Mouse (Mus musculus) midbrain, postnatal 0 days (tissue): ENCODE measurements at regions not wholly inside any gene's neighbourhood (a gene's known extent, or its start where the extent isn't known, plus 50 kb on each side); places are given as distances from the start of the nearest gene placed in this dataset.

Experiments
- ATAC-seq: fragments of 200-750 bp; cut with Nextera tagmentation; 2 replicates; pipeline ENCODE4 v1.8.0; 2017; ENCODE audit warnings: moderate number of reproducible peaks, mild to moderate bottlenecking, moderate TSS enrichment, moderate library complexity; ENCODE audit not compliant: low FRiP score
- DNase-seq: peaks from one replicate; pipeline ENCODE4 v3.0.0-alpha.2; 2015; ENCODE audit warnings: low spot score
- H3K27ac ChIP-seq: fragments of 300-500 bp; sonication (generic); 2 replicates; pipeline ENCODE4 v1.5.1; 2014; ENCODE audit warnings: low read depth, mild to moderate bottlenecking, low read length, mixed read lengths
- H3K27me3 ChIP-seq: fragments of 300-500 bp; sonication (generic); 2 replicates; pipeline ENCODE4 v1.6.1; 2014; ENCODE audit warnings: low read length, control low read depth, mixed read lengths; ENCODE audit not compliant: insufficient read depth
- H3K36me3 ChIP-seq: fragments of 300-500 bp; sonication (generic); 2 replicates; pipeline ENCODE4 v1.6.1; 2014; ENCODE audit warnings: low read length, control low read depth, mixed read lengths; ENCODE audit not compliant: insufficient read depth
- H3K4me1 ChIP-seq: fragments of 300-500 bp; sonication (generic); 2 replicates; pipeline ENCODE4 v1.6.1; 2014; ENCODE audit warnings: mild to moderate bottlenecking, control low read depth, antibody characterized with exemption, low read length, mixed read lengths; ENCODE audit not compliant: insufficient read depth
- H3K4me2 ChIP-seq: fragments of 300-500 bp; sonication (generic); 2 replicates; pipeline ENCODE4 v1.6.1; 2014; ENCODE audit warnings: low read depth, mild to moderate bottlenecking, low read length, mixed read lengths; ENCODE audit not compliant: poor library complexity, severe bottlenecking
- H3K4me3 ChIP-seq: fragments of 300-500 bp; sonication (generic); 2 replicates; pipeline ENCODE4 v1.5.1; 2014; ENCODE audit warnings: low read depth, mild to moderate bottlenecking, low read length, moderate library complexity
- H3K9ac ChIP-seq: fragments of 300-500 bp; sonication (generic); replicated peaks from 2 replicates; pipeline ENCODE4 v1.6.1; 2014; ENCODE audit warnings: mild to moderate bottlenecking, low read length, moderate library complexity, mixed read lengths; ENCODE audit not compliant: poor library complexity, severe bottlenecking
- H3K9me3 ChIP-seq: fragments of 300-500 bp; sonication (generic); 2 replicates; pipeline ENCODE4 v1.6.1; 2016; ENCODE audit warnings: low read length, control low read depth
- CTCF ChIP-seq: IDR thresholded peaks from 2 replicates; pipeline ENCODE4 v1.5.1; 2016; ENCODE audit warnings: antibody characterized with exemption, mild to moderate bottlenecking
- WGBS: fragments of 180-500 bp; shearing (Covaris S2); extraction: QIAGEN DNeasy Blood & Tissue Kit; methylation state at CpG from one replicate; pipeline ENCODE4 v1.1.7; 2014; 5-methylcytosine and 5-hydroxymethylcytosine counted together

GRCm38 (mm10) chr6:100110981-100111660 lies 176.2 kb downstream of the Rybp start:
- WGBS, result 64% methylated on average over 2 of the region's 2 CpGs
- no peak overlapping the region for H3K4me2 ChIP-seq

GRCm38 (mm10) chr6:100109979-100110378 lies 177.3 kb downstream of the Rybp start:
- no peaks in the 10 kb centered on the region for H3K36me3 ChIP-seq
- H3K4me3 ChIP-seq, result no peak overlapping the region
- H3K9ac ChIP-seq, result no peak overlapping the region
- no peak for ATAC-seq
- no peak for DNase-seq
- H3K4me1 ChIP-seq, result no peaks in the 10 kb centered on the region; the same call in 1 of the 2 replicates
- no peak overlapping the region for H3K4me2 ChIP-seq
- no peaks in the 10 kb centered on the region for H3K9me3 ChIP-seq
- 70% methylated on average over 7 of the region's 7 CpGs for WGBS
- no peaks in the 10 kb centered on the region for H3K27me3 ChIP-seq
- no peak overlapping the region for H3K27ac ChIP-seq
- no peak for TF ChIP-seq CTCF

More at GRCm38 (mm10) chr6:100110981-100111660, 176.2 kb downstream of the Rybp start:
- no peak overlapping the region for H3K4me3 ChIP-seq
- no peak for DNase-seq
- H3K27ac ChIP-seq, result no peak overlapping the region
- no peaks in the 10 kb centered on the region for H3K9me3 ChIP-seq
- no peak for ATAC-seq
- H3K36me3 ChIP-seq, result no peaks in the 10 kb centered on the region
- H3K9ac ChIP-seq, result no peak overlapping the region
- H3K27me3 ChIP-seq, result no peaks in the 10 kb centered on the region
- no peaks in the 10 kb centered on the region; the same call in 1 of the 2 replicates for H3K4me1 ChIP-seq
- no peak for TF ChIP-seq CTCF

GRCm38 (mm10) chr6:100109351-100109750 lies 177.9 kb downstream of the Rybp start:
- WGBS, result 75% methylated on average over 3 of the region's 3 CpGs
- DNase-seq, result no peak
- H3K27ac ChIP-seq, result no peak overlapping the region
- no peaks in the 10 kb centered on the region for H3K36me3 ChIP-seq
- no peaks in the 10 kb centered on the region; the same call in 1 of the 2 replicates for H3K4me1 ChIP-seq
- ATAC-seq, result no peak
- no peak overlapping the region for H3K9ac ChIP-seq
- no peak overlapping the region for H3K4me3 ChIP-seq
- H3K27me3 ChIP-seq, result no peaks in the 10 kb centered on the region
- no peak overlapping the region for H3K4me2 ChIP-seq
- no peak for TF ChIP-seq CTCF
- H3K9me3 ChIP-seq, result no peaks in the 10 kb centered on the region

GRCm38 (mm10) chr6:100107508-100107907 lies 179.8 kb downstream of the Rybp start:
- no peak overlapping the region for H3K4me2 ChIP-seq
- H3K4me1 ChIP-seq, result no peaks in the 10 kb centered on the region
- H3K9me3 ChIP-seq, result no peaks in the 10 kb centered on the region
- WGBS, result 90% methylated on average over 3 of the region's 3 CpGs
- H3K4me3 ChIP-seq, result no peak overlapping the region
- no peak overlapping the region for H3K27ac ChIP-seq
- H3K36me3 ChIP-seq, result no peaks in the 10 kb centered on the region
- ATAC-seq (no peak), DNase-seq (no peak)
- no peak for TF ChIP-seq CTCF
- H3K9ac ChIP-seq, result no peak overlapping the region
- H3K27me3 ChIP-seq, result no peaks in the 10 kb centered on the region

- no peak for TF ChIP-seq CTCF
Measured at GRCm38 (mm10) chr6:100107066-100107465, 180.2 kb downstream of the Rybp start.

GRCm38 (mm10) chr6:100100565-100101133 lies 186.6 kb downstream of the Rybp start:
- Histone ChIP-seq H3K27ac (no peak overlapping the region), H3K9me3 (no peaks in the 10 kb centered on the region), H3K4me2 (no peak overlapping the region), H3K9ac (no peak overlapping the region), H3K4me1 (no peaks in the 10 kb centered on the region), H3K27me3 (0 out of 2 replicates have a peak, but pooled peaks cover 3% of the 10 kb centered on the region), H3K4me3 (no peak overlapping the region), H3K36me3 (no peaks in the 10 kb centered on the region)
- 67% methylated on average over 4 of the region's 4 CpGs for WGBS
- DNase-seq, result no peak
- TF ChIP-seq CTCF, result no peak
- no peak for ATAC-seq

More at GRCm38 (mm10) chr6:100107066-100107465, 180.2 kb downstream of the Rybp start:
- no peak for DNase-seq
- Histone ChIP-seq H3K36me3 (no peaks in the 10 kb centered on the region), H3K4me1 (no peaks in the 10 kb centered on the region), H3K9me3 (no peaks in the 10 kb centered on the region), H3K4me3 (no peak overlapping the region), H3K9ac (no peak overlapping the region), H3K27ac (no peak overlapping the region), H3K27me3 (no peaks in the 10 kb centered on the region), H3K4me2 (no peak overlapping the region)
- WGBS, result 90% methylated on average over 5 of the region's 5 CpGs
- ATAC-seq, result no peak
